ENCODE assay signal across 8 mouse cellular contexts in the genomic region with DNA sequence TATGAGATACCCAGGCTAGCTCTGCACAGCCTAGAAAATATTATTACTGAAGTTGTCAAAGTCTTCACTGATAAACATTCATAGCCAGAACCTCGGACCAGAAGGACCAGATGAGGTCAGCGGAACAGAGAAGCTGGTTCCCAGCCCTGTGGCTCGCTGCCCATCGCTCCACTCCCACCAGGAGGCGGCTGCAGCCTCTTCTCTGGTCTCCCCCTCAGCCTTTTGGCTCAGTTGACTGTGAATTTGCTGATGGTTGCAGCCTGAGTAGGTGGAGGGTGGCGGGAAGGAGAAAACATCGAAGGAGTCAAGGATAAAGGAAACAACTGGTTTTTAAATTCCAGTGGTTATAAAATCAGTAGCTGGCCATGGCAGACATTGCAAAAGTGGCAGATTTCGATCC.
DNase-seq lines count a peak whose midpoint lies in the region; ATAC-seq and TF ChIP-seq lines count a peak whose summit lies in the region.

No protein-coding gene starts in this region.

- no peaks in the 10 kb centered on the region for H3K27me3 ChIP-seq in CH12.LX (replicated peaks)
- H3K27me3 ChIP-seq in embryonic facial prominence, embryonic 10.5 days (replicated peaks; ENCODE audit: low read depth, poor library complexity, severe bottlenecking) = no peaks in the 10 kb centered on the region
- no peaks in the 10 kb centered on the region for H3K27me3 ChIP-seq in heart, postnatal 0 days (ENCODE audit: control insufficient read depth, insufficient read depth, low read length)
- H3K27me3 ChIP-seq in liver, embryonic 14.5 days (ENCODE audit: control insufficient read depth, insufficient read depth, low read length) = no peaks in the 10 kb centered on the region

- H3K4me1 ChIP-seq in CH12.LX (ENCODE audit: control insufficient read depth in 1 of 2, insufficient read depth in 2 of 2) = peaks cover 0 to 10% of the 10 kb centered on the region in 2 experiments; a peak in 2 of 4 replicates
- peaks cover 60% of the 10 kb centered on the region for H3K4me1 ChIP-seq in embryonic facial prominence, embryonic 10.5 days
- peaks cover 16% of the 10 kb centered on the region for H3K4me1 ChIP-seq in heart, postnatal 0 days (ENCODE audit: control insufficient read depth, insufficient read depth)
- H3K4me1 ChIP-seq in liver, embryonic 14.5 days (replicated peaks; ENCODE audit: control insufficient read depth in 2 of 2, insufficient read depth in 2 of 2, low read length in 1 of 2) = peaks cover 34 to 62% of the 10 kb centered on the region in 2 experiments

- no peak overlapping the region for H3K4me3 ChIP-seq in CH12.LX (replicated peaks in 1 of 3; ENCODE audit: low read depth in 2 of 3, low read length in 2 of 3, poor library complexity in 1 of 3)
- no peak overlapping the region for H3K4me3 ChIP-seq in embryonic facial prominence, embryonic 10.5 days
- H3K4me3 ChIP-seq in heart, postnatal 0 days (ENCODE audit: low read depth, low read length) = no peak overlapping the region
- no peak overlapping the region for H3K4me3 ChIP-seq in liver, embryonic 14.5 days (ENCODE audit: insufficient read depth in 1 of 2, low read depth in 2 of 2, low read length in 2 of 2)

- H3K9ac ChIP-seq in CH12.LX (ENCODE audit: insufficient read depth, low read depth) = no peak overlapping the region
- no peak overlapping the region for H3K9ac ChIP-seq in heart, postnatal 0 days (replicated peaks; ENCODE audit: low read depth, low read length)
- H3K9ac ChIP-seq in liver, embryonic 14.5 days (replicated peaks) = 0 out of 2 replicates have a peak overlapping the region, but pooled peaks have one; percentile 24

- TF ChIP-seq CTCF in CH12.LX (conservative IDR thresholded peaks at IDR 0.05 in 1 of 2, IDR thresholded peaks at IDR 0.05 in 1 of 2; ENCODE audit: low read depth in 2 of 2, low read length in 2 of 2) = no peak
- TF ChIP-seq CTCF in heart, postnatal 0 days (IDR thresholded peaks at IDR 0.05; ENCODE audit: low read depth) = no peak
- peak; percentile 21; the same call in 1 of the 2 replicates for TF ChIP-seq CTCF in liver, embryonic 14.5 days (IDR thresholded peaks at IDR 0.05; ENCODE audit: low read depth)

- H3K4me2 ChIP-seq in CH12.LX (ENCODE audit: insufficient read depth, low read depth, poor library complexity, severe bottlenecking) = no peak overlapping the region
- no peak overlapping the region for H3K4me2 ChIP-seq in heart, postnatal 0 days (ENCODE audit: low read depth, low read length)
- H3K4me2 ChIP-seq in liver, embryonic 14.5 days (ENCODE audit: low read depth) = no peak overlapping the region

- no peak for DNase-seq in CH12.LX (ENCODE audit: extremely low read depth)
- no peak for DNase-seq in embryonic facial prominence, embryonic 10.5 days (ENCODE audit: low spot score)
- peak; percentile 59 for DNase-seq in heart, postnatal 0 days (ENCODE audit: low spot score)
- no peak for DNase-seq in liver, embryonic 14.5 days (ENCODE audit: low read depth in 3 of 3, low spot score in 3 of 3)
- peak; percentile 59 for DNase-seq in urinary bladder, postnatal 25 days (ENCODE audit: low spot score)
- DNase-seq in thymus, adult 18-20 months = no peak
- DNase-seq in cerebellum, adult 9-10 months = no peak
- DNase-seq in spleen, postnatal 36 days (ENCODE audit: low spot score in 2 of 2) = no peak

- no peak for TF ChIP-seq RAD21 in CH12.LX (IDR thresholded peaks at IDR 0.05; ENCODE audit: low read depth, low read length)

- H3K79me2 ChIP-seq in CH12.LX (replicated peaks; ENCODE audit: control insufficient read depth, extremely low read depth, insufficient read depth, poor library complexity, severe bottlenecking) = no peaks in the 10 kb centered on the region

- in situ Hi-C loops in CH12.LX (cut with MboI; ENCODE audit: low pct_ligation_motif_present, low pct_unique_long_range_greater_than_20kb, low sequenced_read_pairs) = no loop called here

- TF ChIP-seq EP300 in CH12.LX (IDR thresholded peaks at IDR 0.05; ENCODE audit: low read length) = no peak
- TF ChIP-seq EP300 in heart, postnatal 0 days (IDR thresholded peaks at IDR 0.05; ENCODE audit: low read depth) = no peak
- no peak for TF ChIP-seq EP300 in liver, embryonic 14.5 days (IDR thresholded peaks at IDR 0.05; ENCODE audit: low read depth)

- H3K9me3 ChIP-seq in CH12.LX (replicated peaks; ENCODE audit: low read length) = no peaks in the 10 kb centered on the region
- H3K9me3 ChIP-seq in embryonic facial prominence, embryonic 10.5 days = no peaks in the 10 kb centered on the region
- no peaks in the 10 kb centered on the region for H3K9me3 ChIP-seq in heart, postnatal 0 days (replicated peaks; ENCODE audit: control insufficient read depth, low read length)
- no peaks in the 10 kb centered on the region for H3K9me3 ChIP-seq in liver, embryonic 14.5 days (ENCODE audit: control insufficient read depth, low read length)

- dilution Hi-C loops in CH12.LX (cut with MboI; ENCODE audit: extremely low pct_ligation_motif_present, extremely low pct_unique_long_range_greater_than_20kb, low sequenced_read_pairs) = no loop called here

- no peaks in the 10 kb centered on the region for H3K36me3 ChIP-seq in CH12.LX (replicated peaks in 1 of 2; ENCODE audit: control insufficient read depth in 1 of 2, insufficient read depth in 1 of 2, low read length in 1 of 2)
- no peaks in the 10 kb centered on the region for H3K36me3 ChIP-seq in embryonic facial prominence, embryonic 10.5 days (replicated peaks)
- no peaks in the 10 kb centered on the region for H3K36me3 ChIP-seq in heart, postnatal 0 days (replicated peaks; ENCODE audit: control insufficient read depth, insufficient read depth, low read length)
- no peaks in the 10 kb centered on the region for H3K36me3 ChIP-seq in liver, embryonic 14.5 days (replicated peaks; ENCODE audit: control insufficient read depth, insufficient read depth, low read depth)

- 73% methylated on average over 8 of the region's 8 CpGs for WGBS in embryonic facial prominence, embryonic 10.5 days
- 62% methylated on average over 8 of the region's 8 CpGs for WGBS in heart, postnatal 0 days
- WGBS in liver, embryonic 14.5 days (ENCODE audit: insufficient replicate concordance) = 68% methylated on average over 8 of the region's 8 CpGs

- no peak for TF ChIP-seq POLR2A in CH12.LX (IDR thresholded peaks at IDR 0.05; ENCODE audit: low read depth, low read length)

- ATAC-seq in heart, postnatal 0 days (ENCODE audit: insufficient read depth, low read depth) = peak; percentile 34; the same call in 1 of the 2 replicates
- no peak for ATAC-seq in liver, embryonic 14.5 days (ENCODE audit: insufficient read depth)

- H3K27ac ChIP-seq in CH12.LX (ENCODE audit: insufficient read depth, low read depth) = no peak overlapping the region
- H3K27ac ChIP-seq in embryonic facial prominence, embryonic 10.5 days (replicated peaks) = peak overlapping the region; percentile 62; the same call in 1 of the 2 replicates
- peak overlapping the region; percentile 74; the same call in 1 of the 2 replicates for H3K27ac ChIP-seq in heart, postnatal 0 days (ENCODE audit: low read depth)
- H3K27ac ChIP-seq in liver, embryonic 14.5 days = peak overlapping the region; percentile 18

TF ChIP-seq in CH12.LX, 34 proteins besides CTCF, POLR2A, EP300 and RAD21:
- TF ChIP-seq MAFK (IDR thresholded peaks at IDR 0.05; ENCODE audit: insufficient replicate concordance, low read length) = no peak
- TF ChIP-seq SMC3 (IDR thresholded peaks at IDR 0.05; ENCODE audit: low read depth, low read length) = 0 out of 2 replicates have a peak, but pooled peaks have one; percentile 3

Comparison
In these comparisons a context has a peak if more than half of its experiments do, and no peak if none do; other contexts are left out.
1. DNase-seq: peak in heart, postnatal 0 days (single experiment) and urinary bladder, postnatal 25 days (single experiment); none in CH12.LX (single experiment), embryonic facial prominence, embryonic 10.5 days (single experiment), liver, embryonic 14.5 days (0 of 3), thymus, adult 18-20 months (0 of 2), cerebellum, adult 9-10 months (single experiment) and spleen, postnatal 36 days (0 of 2).